Mouse (Mus musculus) gastrocnemius, adult 2 months (tissue): ENCODE data around the gene Isl1. TPM values are rescaled to one million over a fixed set of nuclear protein-coding genes. Genes with fewer than 3 reads are reported as not detected.

Source experiments
- DNase-seq: peaks from one replicate; pipeline ENCODE4 v3.0.0; 2022
- H3K27ac ChIP-seq: fragments of 200-600 bp; 2 replicates; pipeline ENCODE4 v1.8.1; 2022; ENCODE audit warnings: mild to moderate bottlenecking
- H3K4me3 ChIP-seq: fragments of 200-600 bp; 2 replicates; pipeline ENCODE4 v1.8.1; 2022; ENCODE audit warnings: mild to moderate bottlenecking, moderate library complexity
- CTCF ChIP-seq: fragments of 200-600 bp; IDR thresholded peaks from 2 replicates; pipeline ENCODE4 v1.8.1; 2022; ENCODE audit warnings: antibody characterized with exemption, mild to moderate bottlenecking, moderate library complexity
- intact Hi-C: fragments of 180-260 bp; cut with DNase I; formaldehyde crosslinking; loops from one replicate; pipeline ENCODE4 v1.15.1; 2025
- total RNA-seq, 2 experiments: library from RNA; stranded (reverse); gene quantifications; 2 replicates each; pipeline ENCODE4 v1.2.3; 2021

Isl1 gene
- total RNA-seq, 2 experiments from 2014 or later: 0.89 TPM; not detected in 1

GRCm38 (mm10) chr13:116279207-116279772 lies 30.2 kb downstream of the Isl1 start:
- no peak for DNase-seq
- no peak overlapping the region for H3K4me3 ChIP-seq
- no peak for TF ChIP-seq CTCF
- intact Hi-C loops: no loop called here
- no peak overlapping the region for H3K27ac ChIP-seq
